Mouse (Mus musculus) lung, adult 2 months (tissue): ENCODE measurements around the gene Mageb18. TPM values are rescaled to one million over a fixed set of nuclear protein-coding genes. Genes with fewer than 3 reads are reported as not detected.
"Not testable (repeated sequence)": the region's sequence is repeated elsewhere in the genome, so short reads cannot be mapped to it uniquely, and the experiment has no call there.

Source experiments
- DNase-seq: peaks from one replicate; pipeline ENCODE4 v3.0.0; 2022
- H3K4me1 ChIP-seq: fragments of 200-500 bp; 2 replicates; pipeline ENCODE4 v1.6.1; 2011; ENCODE audit warnings: low read length; ENCODE audit not compliant: control insufficient read depth, insufficient read depth
- H3K4me3 ChIP-seq: fragments of 200-500 bp; replicated peaks from 2 replicates; pipeline ENCODE3; 2011; ENCODE audit warnings: low read depth, mild to moderate bottlenecking, control low read depth, low read length; ENCODE audit errors: extremely low read depth
- CTCF ChIP-seq: fragments of 200-500 bp; IDR thresholded peaks from 2 replicates; pipeline ENCODE4 v1.5.1; 2011; ENCODE audit warnings: mild to moderate bottlenecking, low read length, control low read depth; ENCODE audit not compliant: insufficient read depth
- POLR2A ChIP-seq: fragments of 200-500 bp; IDR thresholded peaks from 2 replicates; pipeline ENCODE4 v1.6.1; 2011; ENCODE audit warnings: low read depth, mild to moderate bottlenecking, control low read depth, low read length, borderline replicate concordance; ENCODE audit errors: extremely low read depth
- WGBS: fragments of 180-500 bp; shearing (Covaris S2); methylation state at CpG from one replicate; pipeline ENCODE4 v1.1.7; 2018; 5-methylcytosine and 5-hydroxymethylcytosine counted together
- polyA plus RNA-seq: library from polyadenylated mRNA; depleted of rRNA; stranded (reverse); fragments of >200 nt; gene quantifications from 2 replicates; pipeline ENCODE4 v1.2.3, GENCODE M21; 2012; rRNA removed

Mageb18 gene
- polyA plus RNA-seq = not detected in 2 replicates

DNA sequence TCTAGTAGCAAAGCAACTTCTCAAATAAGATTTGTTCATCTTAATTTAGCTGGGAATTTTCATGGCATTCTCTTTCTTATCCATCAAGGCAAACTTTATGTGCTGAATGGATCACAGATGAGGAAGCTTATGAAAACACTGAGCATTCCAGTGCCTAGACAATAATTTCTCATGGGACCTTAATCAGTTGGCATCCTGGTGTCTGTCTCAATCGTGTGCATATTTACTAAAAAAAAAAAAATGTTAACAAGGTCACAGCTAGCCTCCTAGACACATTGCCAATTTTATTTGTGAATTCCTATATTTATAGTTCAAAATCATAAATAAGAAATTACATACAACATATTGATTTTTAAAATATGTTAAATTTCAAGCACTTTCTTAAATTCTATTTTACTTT is at the start of gene Mageb18:
TSS of gene Mageb18 (minus strand) at position 101 of the 400 bp plus-strand sequence.
- TF ChIP-seq CTCF (no peak), POLR2A (no peak)
- no peak for DNase-seq
- Histone ChIP-seq H3K4me3 (no peak within 1 kb of the TSS), H3K4me1 (no peaks in the 10 kb centered on the region)
- WGBS = 54% methylated on average over 1 of the region's 1 CpGs

GRCm38 (mm10) chrX:92612788-92613187 is 13.4 kb upstream of the Mageb18 start:
- DNase-seq = no peak
- Histone ChIP-seq H3K4me3 (no peak overlapping the region), H3K4me1 (no peaks in the 10 kb centered on the region)
- WGBS = 70% methylated on average over 3 of the region's 3 CpGs
- TF ChIP-seq POLR2A (no peak), CTCF (no peak)

DNA sequence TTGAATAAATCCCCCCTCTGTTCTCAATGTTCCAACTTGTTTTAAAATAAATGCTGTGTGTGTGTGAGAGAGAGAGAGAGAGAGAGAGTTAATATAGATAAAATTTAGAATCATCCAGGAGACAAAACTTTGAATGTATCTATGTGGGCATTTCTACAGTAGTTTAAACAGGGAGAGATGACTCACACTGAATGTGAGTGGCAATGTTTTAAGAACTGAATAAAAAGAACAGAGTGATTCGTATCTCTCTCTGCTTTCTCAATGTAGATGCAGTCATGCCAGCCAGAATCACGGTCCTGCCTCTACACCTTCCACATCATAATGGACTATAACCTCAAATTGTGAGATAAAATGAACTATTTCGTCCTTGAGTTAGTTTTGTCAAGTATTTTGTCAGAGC is 11.1 kb upstream of the Mageb18 start:
- Histone ChIP-seq H3K4me1 (no peaks in the 10 kb centered on the region), H3K4me3 (no peak overlapping the region)
- WGBS = 50% methylated on average over 3 of the region's 3 CpGs
- TF ChIP-seq CTCF = no peak
- TF ChIP-seq POLR2A = no peak
- no peak for DNase-seq

- WGBS = 29% methylated on average over 4 of the region's 4 CpGs
These were observed 2.0 kb downstream of the Mageb18 start for GRCm38 (mm10) chrX:92597324-92597723.

GRCm38 (mm10) chrX:92527826-92528225 is 71.5 kb downstream of the Mageb18 start:
- TF ChIP-seq POLR2A = no peak
- TF ChIP-seq CTCF = no peak
- WGBS = 56% methylated on average over 1 of the region's 1 CpGs
- DNase-seq = no peak
- Histone ChIP-seq H3K4me1 (no peaks in the 10 kb centered on the region), H3K4me3 (no peak overlapping the region)

More at GRCm38 (mm10) chrX:92597324-92597723, 2.0 kb downstream of the Mageb18 start:
- Histone ChIP-seq H3K4me1 (no peaks in the 10 kb centered on the region), H3K4me3 (no peak overlapping the region)
- TF ChIP-seq CTCF (no peak), POLR2A (no peak)
- no peak for DNase-seq

GRCm38 (mm10) chrX:92498254-92498653 is 101.1 kb downstream of the Mageb18 start:
- Histone ChIP-seq H3K4me3 (no peak overlapping the region), H3K4me1 (no peaks in the 10 kb centered on the region)
- DNase-seq = no peak
- TF ChIP-seq POLR2A (no peak), CTCF (no peak)
- 10% methylated on average over 1 of the region's 1 CpGs for WGBS

DNA sequence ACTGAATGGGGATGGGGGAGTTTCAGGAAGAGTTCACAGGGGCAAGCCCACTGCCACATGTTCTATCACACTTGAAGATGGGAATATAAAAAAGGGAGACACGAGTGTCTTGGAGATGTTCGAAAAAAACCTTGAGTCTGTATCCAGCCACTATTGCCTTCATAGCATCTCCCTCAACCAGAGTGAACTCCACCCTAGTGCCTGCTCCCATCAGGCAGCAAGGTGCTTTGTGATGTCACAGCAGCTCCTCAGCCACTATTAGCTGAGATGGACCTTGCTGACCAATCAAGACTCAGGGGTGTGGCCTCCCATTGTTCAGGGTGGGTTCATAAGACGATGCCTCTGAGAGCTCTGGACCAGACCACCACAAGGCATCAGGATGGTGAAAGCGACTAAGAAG is 109.7 kb downstream of the Mageb18 start, which contains the start of gene Gm5941:
TSS of gene Gm5941 (plus strand) at position 301 of the 400 bp plus-strand sequence.
- WGBS = 79% methylated on average over 4 of the region's 4 CpGs
- not testable (repeated sequence) for DNase-seq, H3K4me3 ChIP-seq, H3K4me1 ChIP-seq

DNA sequence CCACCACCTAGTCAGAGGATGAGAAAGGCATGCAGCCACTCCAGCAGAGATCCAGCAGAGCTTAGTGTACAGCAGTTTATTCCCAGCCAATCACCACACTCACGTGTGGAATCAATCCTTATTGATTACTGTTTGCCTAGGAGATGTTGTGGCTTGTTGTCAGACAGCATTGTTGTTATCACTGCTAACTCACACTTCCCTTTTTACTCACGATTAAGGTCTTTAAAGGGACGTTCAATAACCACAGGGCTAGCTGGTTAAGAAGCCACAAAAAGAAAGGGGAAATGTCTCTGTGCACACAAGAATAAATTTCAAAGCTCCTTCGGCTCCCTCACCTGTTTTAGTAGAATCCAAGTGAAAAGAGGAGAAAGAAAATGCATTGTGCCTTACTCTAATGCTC is 134.6 kb downstream of the Mageb18 start:
- Histone ChIP-seq H3K4me3 (no peak overlapping the region), H3K4me1 (no peaks in the 10 kb centered on the region)
- WGBS = 50% methylated on average over 4 of the region's 4 CpGs
- no peak for DNase-seq
- TF ChIP-seq CTCF = no peak
- TF ChIP-seq POLR2A = no peak

DNA sequence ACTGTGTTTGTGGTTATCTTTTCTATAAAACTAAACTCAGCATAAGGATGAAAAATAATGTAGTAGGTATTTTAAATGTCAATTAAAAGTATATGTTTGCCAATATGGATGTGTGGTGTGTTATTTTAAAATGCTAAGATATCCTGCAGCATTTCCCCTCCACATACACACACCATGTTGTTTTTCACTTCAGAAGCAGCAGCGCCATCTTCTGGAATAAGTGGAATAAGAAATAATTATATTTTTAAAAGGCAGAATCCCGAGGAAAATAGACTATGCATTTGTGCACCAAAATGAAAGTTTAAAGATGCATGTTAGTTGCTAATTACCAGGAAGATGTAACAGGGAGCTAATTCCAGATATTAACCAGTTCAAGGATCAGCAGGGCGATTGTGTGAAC is 138.9 kb downstream of the Mageb18 start:
- no peaks in the 10 kb centered on the region for H3K4me1 ChIP-seq

GRCm38 (mm10) chrX:92387384-92387783 is 212.0 kb downstream of the Mageb18 start:
- no peak overlapping the region for H3K4me3 ChIP-seq
- no peaks in the 10 kb centered on the region for H3K4me1 ChIP-seq
- DNase-seq = no peak
- no peak for TF ChIP-seq CTCF
- TF ChIP-seq POLR2A = no peak

More for the DNA sequence above, 138.9 kb downstream of the Mageb18 start:
- no peak overlapping the region for H3K4me3 ChIP-seq
- DNase-seq = no peak
- 26% methylated on average over 3 of the region's 3 CpGs for WGBS
- TF ChIP-seq POLR2A = no peak
- TF ChIP-seq CTCF = no peak
